Mouse (Mus musculus) brain, adult 10 weeks (tissue): ENCODE measurements around the gene Commd9. TPM values are rescaled to one million over a fixed set of nuclear protein-coding genes. Genes with fewer than 3 reads are reported as not detected.

Experiments used
- polyA plus RNA-seq: library from polyadenylated mRNA; stranded (reverse); fragments of 350-450 nt; fragmentation: Illumina TruSeq; extraction: RNeasy Lipid Tissue Mini Kit (QIAGEN cat#74804); gene quantifications from one replicate; pipeline ENCODE4 v1.2.3, GENCODE M21; 2015; ENCODE audit warnings: low read depth, low replicate concordance

The Commd9 gene
- 52.9 TPM for polyA plus RNA-seq

DNA sequence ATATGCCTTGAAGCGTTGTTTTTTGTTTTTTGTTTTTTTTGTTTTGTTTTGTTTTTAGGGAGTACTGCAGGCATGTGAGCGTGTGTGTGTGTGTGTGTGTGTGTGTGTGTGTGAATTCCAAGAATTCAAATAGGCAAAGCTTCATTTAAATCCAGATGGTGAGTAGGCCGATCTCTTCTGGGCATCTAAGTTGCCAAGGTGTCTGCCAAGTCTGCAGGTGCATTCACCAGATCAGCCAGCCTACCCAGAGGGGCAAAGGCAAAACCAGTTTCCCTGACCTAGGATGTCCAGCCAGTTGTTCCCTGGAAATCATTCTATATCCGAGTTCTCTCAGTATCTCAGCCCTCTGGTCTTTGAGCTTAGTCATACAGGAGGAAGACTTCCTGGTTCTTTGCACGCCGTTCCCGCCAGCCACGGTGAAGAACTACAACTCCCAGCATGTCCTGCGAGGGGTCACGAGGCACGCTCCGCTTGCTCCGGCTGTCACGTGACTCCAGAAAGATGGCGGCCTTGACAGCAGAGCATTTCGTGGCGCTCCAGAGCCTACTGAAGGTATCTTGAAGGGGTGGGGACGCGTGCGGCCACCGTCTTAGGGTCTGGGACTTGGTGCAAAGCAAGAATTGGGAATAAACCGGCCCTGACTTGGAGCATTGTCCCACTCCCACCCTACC, at the start of gene Commd9:
Gene Commd9, plus strand, starts transcription at position 480 of the 671 bp plus-strand sequence.

DNA sequence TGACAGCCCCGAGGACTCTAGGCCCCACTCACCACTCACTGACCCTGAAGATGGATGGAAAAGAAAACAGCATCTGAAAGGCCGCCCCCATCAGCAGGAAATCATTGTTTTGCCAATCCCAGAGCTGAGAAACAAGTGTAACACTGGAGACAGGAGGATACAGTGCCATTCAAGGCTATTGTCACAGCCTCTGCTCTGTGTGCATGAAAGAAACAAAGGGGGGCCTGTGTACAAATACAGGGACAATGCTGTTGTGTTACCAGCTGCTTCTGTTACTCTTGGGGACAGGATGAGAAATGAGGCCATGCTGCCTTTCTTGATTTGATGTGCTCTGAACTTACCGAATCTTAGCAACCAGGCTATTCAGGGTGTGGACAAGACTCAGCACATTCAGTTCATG, 3.0 kb upstream of the Commd9 start, which contains the start of gene Prr5l:
Gene Prr5l, minus strand, starts transcription at position 30 of the 400 bp plus-strand sequence.

Other genes starting within 250 kb of the Commd9 start
- gene Rag1, start 236.7 kb upstream of the Commd9 start, polyA plus RNA-seq = 0.09 TPM
- gene B230118H07Rik, start 236.7 kb upstream of the Commd9 start, polyA plus RNA-seq = 67.3 TPM
- 9.8 TPM for gene Traf6, start 207.8 kb upstream of the Commd9 start, polyA plus RNA-seq
- 16.7 TPM for gene Prr5l, start 3.2 kb upstream of the Commd9 start, polyA plus RNA-seq